Mouse (Mus musculus): Measurements from ENCODE around the gene Rarg. TPM values are rescaled to one million over a fixed set of nuclear protein-coding genes. Genes with fewer than 3 reads are reported as not detected.
"Not testable (repeated sequence)": the region's sequence is repeated elsewhere in the genome, so short reads cannot be mapped to it uniquely, and the experiment has no call there.

The Rarg gene
- polyA plus RNA-seq, 1 experiment: 30.4 TPM

GRCm38 (mm10) chr15:102239851-102240250 lies 17.5 kb downstream of the Rarg start:
- TF ChIP-seq CTCF (IDR thresholded peaks at IDR 0.05; ENCODE audit: low read depth, low read length) (no peak), POLR2A (IDR thresholded peaks at IDR 0.05; ENCODE audit: borderline replicate concordance, low read depth, low read length) (no peak)
- no peak overlapping the region for H3K27ac ChIP-seq (ENCODE audit: insufficient read depth, low read depth, low read length)
- H3K4me1 ChIP-seq (ENCODE audit: control insufficient read depth, insufficient read depth, low read length): peaks cover 15% of the 10 kb centered on the region
- no peak overlapping the region for H3K4me3 ChIP-seq (ENCODE audit: insufficient read depth, low read length)

DNA sequence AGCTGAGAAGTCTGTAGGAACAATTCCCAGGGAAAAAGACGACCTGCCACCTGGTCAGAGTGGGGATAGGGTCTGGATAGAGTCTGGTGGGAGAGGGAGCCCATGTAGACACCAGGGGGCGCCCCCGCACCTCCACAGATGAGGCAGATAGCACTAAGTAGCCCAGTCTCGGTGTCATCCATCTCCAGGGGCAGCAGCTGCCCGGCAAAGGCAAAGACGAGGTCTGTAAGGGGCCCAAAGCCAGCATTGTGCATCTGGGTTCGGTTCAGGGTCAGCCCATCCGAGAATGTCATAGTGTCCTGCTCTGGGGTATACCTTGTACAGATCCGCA lies 18.1 kb downstream of the Rarg start:
- peaks cover 19% of the 10 kb centered on the region for H3K4me1 ChIP-seq (ENCODE audit: control insufficient read depth, insufficient read depth, low read length)
- no peak overlapping the region for H3K27ac ChIP-seq (ENCODE audit: insufficient read depth, low read depth, low read length)
- TF ChIP-seq POLR2A (IDR thresholded peaks at IDR 0.05; ENCODE audit: borderline replicate concordance, low read depth, low read length) (no peak), CTCF (IDR thresholded peaks at IDR 0.05; ENCODE audit: low read depth, low read length) (peak; percentile 66)
- H3K4me3 ChIP-seq (ENCODE audit: insufficient read depth, low read length): no peak overlapping the region

DNA sequence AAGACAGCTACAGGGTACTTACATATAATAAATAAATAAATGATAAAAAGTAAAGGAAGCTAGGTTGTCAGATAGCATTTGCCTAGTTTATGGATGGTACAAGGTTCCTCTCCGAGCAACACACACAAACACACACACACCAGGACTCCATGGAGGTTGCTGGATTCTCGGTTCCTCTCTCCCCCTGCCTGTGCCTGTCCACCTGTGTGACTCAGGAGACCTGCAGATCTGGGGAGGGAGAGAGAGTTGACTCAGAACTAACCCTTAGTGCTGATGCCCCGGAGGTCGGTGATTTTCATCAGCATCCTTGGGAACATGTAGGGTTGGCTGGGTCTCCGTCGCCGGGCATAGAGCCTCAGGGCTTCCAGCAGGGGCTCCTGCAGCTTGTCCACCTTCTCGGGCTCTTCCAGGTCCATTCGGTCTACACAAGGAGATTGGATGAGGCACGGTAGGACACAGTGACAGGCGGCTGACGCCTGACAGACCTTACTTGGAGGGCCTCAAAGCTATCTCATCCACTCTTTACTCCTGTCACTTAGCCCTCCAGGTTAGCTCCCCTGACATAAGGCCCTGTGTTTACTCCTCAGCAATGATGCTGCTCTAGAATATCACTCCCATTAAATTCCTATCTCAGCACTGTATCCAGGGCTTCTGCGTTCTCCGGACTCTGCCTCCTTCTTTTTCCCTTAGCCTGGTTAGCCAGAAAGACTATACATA lies 18.6 kb downstream of the Rarg start:
- no peak overlapping the region for H3K27ac ChIP-seq (ENCODE audit: insufficient read depth, low read depth, low read length)
- peaks cover 19% of the 10 kb centered on the region for H3K4me1 ChIP-seq (ENCODE audit: control insufficient read depth, insufficient read depth, low read length)
- TF ChIP-seq CTCF (IDR thresholded peaks at IDR 0.05; ENCODE audit: low read depth, low read length) (no peak), POLR2A (IDR thresholded peaks at IDR 0.05; ENCODE audit: borderline replicate concordance, low read depth, low read length) (no peak)
- no peak overlapping the region for H3K4me3 ChIP-seq (ENCODE audit: insufficient read depth, low read length)

- no peak overlapping the region for H3K4me3 ChIP-seq (ENCODE audit: insufficient read depth, low read length)
- H3K4me1 ChIP-seq (ENCODE audit: control insufficient read depth, insufficient read depth, low read length): peaks cover 38% of the 10 kb centered on the region
- H3K27ac ChIP-seq (ENCODE audit: insufficient read depth, low read depth, low read length): no peak overlapping the region
- no peak for TF ChIP-seq CTCF (IDR thresholded peaks at IDR 0.05; ENCODE audit: low read depth, low read length)
- no peak for TF ChIP-seq POLR2A (IDR thresholded peaks at IDR 0.05; ENCODE audit: borderline replicate concordance, low read depth, low read length)
Measured at GRCm38 (mm10) chr15:102235371-102236027, 21.8 kb downstream of the Rarg start.

DNA sequence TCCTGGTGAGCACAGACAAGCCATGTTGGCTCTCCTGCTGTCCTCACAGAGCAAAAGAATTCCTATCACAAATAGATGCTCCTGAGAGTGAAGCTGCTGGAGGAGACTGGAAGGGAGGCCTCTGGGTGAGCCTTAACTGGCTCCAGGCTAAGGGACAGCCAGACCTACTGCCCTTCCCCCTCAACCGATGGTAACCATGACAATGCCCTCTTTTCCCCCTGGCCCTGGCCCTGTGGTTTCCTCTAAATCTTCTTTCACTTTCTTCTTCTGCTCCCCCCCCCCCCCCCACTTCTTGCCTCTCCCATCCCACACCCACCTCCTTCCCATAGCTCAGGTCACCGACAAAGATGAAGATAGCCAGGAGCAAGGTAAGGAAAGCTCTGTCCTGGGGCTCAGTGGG lies 23.4 kb downstream of the Rarg start:
- Histone ChIP-seq H3K27ac (ENCODE audit: insufficient read depth, low read depth, low read length) (no peak overlapping the region), H3K4me1 (ENCODE audit: control insufficient read depth, insufficient read depth, low read length) (peaks cover 38% of the 10 kb centered on the region), H3K4me3 (ENCODE audit: insufficient read depth, low read length) (no peak overlapping the region)
- no peak for TF ChIP-seq POLR2A (IDR thresholded peaks at IDR 0.05; ENCODE audit: borderline replicate concordance, low read depth, low read length)
- TF ChIP-seq CTCF (IDR thresholded peaks at IDR 0.05; ENCODE audit: low read depth, low read length): no peak

DNA sequence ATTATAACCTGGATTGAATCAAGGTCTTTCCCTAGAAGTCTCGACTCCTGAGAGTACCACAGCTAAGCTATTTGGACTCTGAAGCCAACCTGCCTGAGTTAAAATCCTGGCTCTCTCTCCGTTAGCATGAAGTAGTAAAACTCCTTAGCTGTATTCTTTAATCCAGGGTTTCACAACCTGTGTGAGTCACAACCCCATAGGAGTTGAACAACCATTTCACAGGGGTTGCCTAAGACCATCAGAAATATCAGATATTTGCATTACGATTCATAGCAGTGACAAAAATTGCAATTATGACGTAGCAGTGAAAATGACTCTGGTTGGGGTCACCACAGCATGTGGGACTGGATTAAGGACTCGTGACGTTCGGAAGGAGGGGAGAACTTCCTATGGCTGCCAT lies 24.6 kb downstream of the Rarg start:
- no peak overlapping the region for H3K27ac ChIP-seq (ENCODE audit: insufficient read depth, low read depth, low read length)
- no peak overlapping the region for H3K4me3 ChIP-seq (ENCODE audit: insufficient read depth, low read length)
- TF ChIP-seq POLR2A (IDR thresholded peaks at IDR 0.05; ENCODE audit: borderline replicate concordance, low read depth, low read length) (no peak), CTCF (IDR thresholded peaks at IDR 0.05; ENCODE audit: low read depth, low read length) (no peak)
- peaks cover 38% of the 10 kb centered on the region for H3K4me1 ChIP-seq (ENCODE audit: control insufficient read depth, insufficient read depth, low read length)

DNA sequence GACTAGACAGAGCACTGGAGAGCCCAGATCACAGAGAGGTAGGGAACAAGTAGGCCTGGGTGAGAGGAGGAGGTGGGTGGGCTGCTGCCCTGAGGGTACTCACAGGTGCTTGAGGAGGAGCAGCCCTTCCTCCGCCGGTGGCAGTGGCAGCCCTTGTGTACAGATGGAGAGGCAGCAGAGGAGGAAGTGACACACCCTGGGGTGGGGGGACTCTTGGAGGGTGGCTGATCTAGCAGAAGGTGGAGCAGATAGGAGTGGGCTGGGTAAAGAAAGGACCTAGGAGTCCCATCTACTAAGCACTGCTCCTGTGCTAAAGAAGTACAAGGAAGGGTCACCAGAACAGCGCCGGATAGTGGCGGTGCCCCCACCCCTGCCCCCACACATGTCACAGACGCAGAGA lies 25.6 kb downstream of the Rarg start, which contains the start of gene Itgb7:
Gene Itgb7, minus strand, starts transcription at position 197 of the 400 bp plus-strand sequence.
- no peak within 1 kb of the TSS for H3K4me3 ChIP-seq (ENCODE audit: insufficient read depth, low read length)
- H3K4me1 ChIP-seq (ENCODE audit: control insufficient read depth, insufficient read depth, low read length): peaks cover 38% of the 10 kb centered on the region
- H3K27ac ChIP-seq (ENCODE audit: insufficient read depth, low read depth, low read length): no peak within 1 kb of the TSS
- TF ChIP-seq CTCF (IDR thresholded peaks at IDR 0.05; ENCODE audit: low read depth, low read length) (no peak), POLR2A (IDR thresholded peaks at IDR 0.05; ENCODE audit: borderline replicate concordance, low read depth, low read length) (no peak)

- no peak overlapping the region for H3K4me3 ChIP-seq (ENCODE audit: insufficient read depth, low read length)
Measured at GRCm38 (mm10) chr15:102230408-102231321, 26.7 kb downstream of the Rarg start.

GRCm38 (mm10) chr15:102225619-102226018 lies 31.7 kb downstream of the Rarg start:
- not testable (repeated sequence) for H3K4me3 ChIP-seq (ENCODE audit: insufficient read depth, low read length); H3K27ac ChIP-seq (ENCODE audit: insufficient read depth, low read depth, low read length); H3K4me1 ChIP-seq (ENCODE audit: control insufficient read depth, insufficient read depth, low read length)

More at GRCm38 (mm10) chr15:102230408-102231321, 26.7 kb downstream of the Rarg start:
- Histone ChIP-seq H3K4me1 (ENCODE audit: control insufficient read depth, insufficient read depth, low read length) (peaks cover 38% of the 10 kb centered on the region), H3K27ac (ENCODE audit: insufficient read depth, low read depth, low read length) (no peak overlapping the region)
- TF ChIP-seq CTCF (IDR thresholded peaks at IDR 0.05; ENCODE audit: low read depth, low read length): no peak
- TF ChIP-seq POLR2A (IDR thresholded peaks at IDR 0.05; ENCODE audit: borderline replicate concordance, low read depth, low read length): no peak

Data from bone marrow macrophage, adult 2 months (primary cell).